Mouse (Mus musculus): ENCODE measurements around the gene Appl1.
"Not testable (repeated sequence)": the region's sequence is repeated elsewhere in the genome, so short reads cannot be mapped to it uniquely, and the experiment has no call there.

The Appl1 gene

GRCm38 (mm10) chr14:26969164-26969563, 1.9 kb downstream of the Appl1 start:
- DNase-seq (ENCODE audit: low spot score) = no peak

GRCm38 (mm10) chr14:26960518-26960917, 10.5 kb downstream of the Appl1 start:
- DNase-seq (ENCODE audit: low spot score) = no peak

- DNase-seq (ENCODE audit: low spot score) = not testable (repeated sequence)
Observed at GRCm38 (mm10) chr14:26956139-26956538, 14.9 kb downstream of the Appl1 start.

- DNase-seq (ENCODE audit: low spot score) = no peak
Observed at GRCm38 (mm10) chr14:26935558-26935957, 35.5 kb downstream of the Appl1 start.

GRCm38 (mm10) chr14:26934891-26935290, 36.1 kb downstream of the Appl1 start:
- DNase-seq (ENCODE audit: low spot score) = no peak

- DNase-seq (ENCODE audit: low spot score) = no peak
Observed at GRCm38 (mm10) chr14:26923702-26924421, 47.2 kb downstream of the Appl1 start.

- no peak for DNase-seq (ENCODE audit: low spot score)
Observed at GRCm38 (mm10) chr14:26919310-26919709, 51.7 kb downstream of the Appl1 start.

GRCm38 (mm10) chr14:26913681-26914268, 57.3 kb downstream of the Appl1 start:
- DNase-seq (ENCODE audit: low spot score) = no peak

GRCm38 (mm10) chr14:26911826-26912225, 59.2 kb downstream of the Appl1 start:
- DNase-seq (ENCODE audit: low spot score) = no peak

- DNase-seq (ENCODE audit: low spot score) = no peak
Observed at GRCm38 (mm10) chr14:26911201-26911600, 59.8 kb downstream of the Appl1 start.

- not testable (repeated sequence) for DNase-seq (ENCODE audit: low spot score)
Observed at GRCm38 (mm10) chr14:26910461-26910860, 60.6 kb downstream of the Appl1 start.

- no peak for DNase-seq (ENCODE audit: low spot score)
Observed at GRCm38 (mm10) chr14:26907401-26907800, 63.6 kb downstream of the Appl1 start.

- no peak for DNase-seq (ENCODE audit: low spot score)
Observed at GRCm38 (mm10) chr14:26900893-26901292, 70.1 kb downstream of the Appl1 start.

- no peak for DNase-seq (ENCODE audit: low spot score)
Observed at GRCm38 (mm10) chr14:26899490-26899889, 71.5 kb downstream of the Appl1 start.

- DNase-seq (ENCODE audit: low spot score) = no peak
Observed at GRCm38 (mm10) chr14:26894392-26894791, 76.6 kb downstream of the Appl1 start, which contains the start of gene Asb14. Asb14 (plus strand) TSS chr14:26894557.

GRCm38 (mm10) chr14:26890777-26891176, 80.3 kb downstream of the Appl1 start:
- no peak for DNase-seq (ENCODE audit: low spot score)

- DNase-seq (ENCODE audit: low spot score) = no peak
Observed at GRCm38 (mm10) chr14:26887244-26887643, 83.8 kb downstream of the Appl1 start.

GRCm38 (mm10) chr14:26881700-26882099, 89.3 kb downstream of the Appl1 start:
- DNase-seq (ENCODE audit: low spot score) = no peak

GRCm38 (mm10) chr14:26879976-26880375, 91.1 kb downstream of the Appl1 start:
- no peak for DNase-seq (ENCODE audit: low spot score)

GRCm38 (mm10) chr14:26878756-26879155, 92.3 kb downstream of the Appl1 start:
- no peak for DNase-seq (ENCODE audit: low spot score)

All from urinary bladder, postnatal 10 days (tissue).